Mouse (Mus musculus) limb, embryonic 14.5 days (tissue): ENCODE measurements around the gene Cbfa2t3. TPM values are rescaled to one million over a fixed set of nuclear protein-coding genes. Genes with fewer than 3 reads are reported as not detected.

Source experiments
- ATAC-seq: fragments of 200-750 bp; cut with Nextera tagmentation; 2 replicates; pipeline ENCODE4 v1.8.0; 2017; ENCODE audit warnings: low read depth, moderate number of reproducible peaks, moderate TSS enrichment; ENCODE audit not compliant: low FRiP score
- DNase-seq: peaks from one replicate; pipeline ENCODE4 v3.0.0-alpha.2; 2015; ENCODE audit warnings: low spot score
- H3K27ac ChIP-seq: fragments of 300-500 bp; sonication (generic); replicated peaks from 2 replicates; pipeline ENCODE4 v1.5.1; 2014; ENCODE audit warnings: low read depth, mild to moderate bottlenecking, low read length, moderate library complexity, mixed read lengths
- H3K27me3 ChIP-seq: fragments of 300-500 bp; sonication (generic); 2 replicates; pipeline ENCODE4 v1.6.1; 2014; ENCODE audit warnings: low read length, mixed read lengths; ENCODE audit not compliant: control insufficient read depth, insufficient read depth
- H3K36me3 ChIP-seq: fragments of 300-500 bp; sonication (generic); 2 replicates; pipeline ENCODE4 v1.6.1; 2014; ENCODE audit warnings: mild to moderate bottlenecking, low read length, moderate library complexity, mixed read lengths; ENCODE audit not compliant: control insufficient read depth, insufficient read depth
- H3K4me1 ChIP-seq: fragments of 300-500 bp; sonication (generic); 2 replicates; pipeline ENCODE4 v1.6.1; 2014; ENCODE audit warnings: antibody characterized with exemption, low read length, mixed read lengths; ENCODE audit not compliant: control insufficient read depth, insufficient read depth
- H3K4me2 ChIP-seq: fragments of 300-500 bp; sonication (generic); replicated peaks from 2 replicates; pipeline ENCODE4 v1.6.1; 2014; ENCODE audit warnings: low read depth, mild to moderate bottlenecking, low read length, moderate library complexity; ENCODE audit not compliant: severe bottlenecking
- H3K4me3 ChIP-seq: fragments of 300-500 bp; sonication (generic); replicated peaks from 2 replicates; pipeline ENCODE4 v1.5.1; 2014; ENCODE audit warnings: low read length
- H3K9ac ChIP-seq: fragments of 300-500 bp; sonication (generic); 2 replicates; pipeline ENCODE4 v1.6.1; 2014; ENCODE audit warnings: mild to moderate bottlenecking, low read depth, low read length, moderate library complexity; ENCODE audit not compliant: severe bottlenecking
- H3K9me3 ChIP-seq: fragments of 300-500 bp; sonication (generic); 2 replicates; pipeline ENCODE4 v1.6.1; 2016; ENCODE audit warnings: low read length; ENCODE audit not compliant: control insufficient read depth
- POLR2A ChIP-seq: fragments of 200-500 bp; IDR thresholded peaks from 2 replicates; pipeline ENCODE4 v1.8.0; 2012; ENCODE audit warnings: inconsistent platforms, mild to moderate bottlenecking, moderate library complexity, borderline replicate concordance; ENCODE audit not compliant: insufficient read depth, insufficient read length; ENCODE audit errors: extremely low read depth
- WGBS: fragments of 180-500 bp; shearing (Covaris S2); extraction: QIAGEN DNeasy Blood & Tissue Kit; methylation state at CpG from one replicate; pipeline ENCODE4 v1.1.7; 2014; 5-methylcytosine and 5-hydroxymethylcytosine counted together
- polyA plus RNA-seq, 2 experiments: library from polyadenylated mRNA; depleted of rRNA in 1 of 2; stranded (reverse) in 1 of 2; unstranded in 1 of 2; fragments of >200 nt; fragmentation: Nextera tagmentation in 1 of 2; extraction: Ambion mirVana in 1 of 2; gene quantifications; 2 replicates each; pipeline versions ENCODE4 v1.2.1 to v1.2.3; 2012 to 2014

Cbfa2t3 gene
- polyA plus RNA-seq, 2 experiments: 6.0 to 7.2 TPM

DNA sequence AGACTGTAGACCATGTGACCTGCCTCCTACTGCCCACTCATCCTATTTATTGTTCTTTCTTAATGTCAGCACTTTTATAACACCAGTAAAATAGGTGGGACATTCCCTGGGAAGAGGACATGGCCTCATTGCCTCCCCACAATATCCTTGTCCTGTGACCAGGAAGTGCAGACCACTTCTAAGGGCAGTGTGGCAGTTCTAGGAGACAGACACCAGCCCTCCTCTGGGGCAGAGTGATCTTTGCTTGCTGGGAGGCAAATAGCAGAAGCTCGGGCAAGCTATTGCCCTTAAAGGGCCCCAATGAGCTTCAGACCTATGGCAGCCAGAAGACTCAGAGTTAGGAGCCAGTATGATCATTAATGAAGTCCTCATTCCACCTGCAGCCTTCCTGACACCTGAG is 94.3 kb downstream of the Cbfa2t3 start:
- no peaks in the 10 kb centered on the region for H3K36me3 ChIP-seq
- no peak for TF ChIP-seq POLR2A
- no peak overlapping the region for H3K4me2 ChIP-seq
- H3K9me3 ChIP-seq: no peaks in the 10 kb centered on the region
- WGBS: 31% methylated on average over 1 of the region's 1 CpGs
- no peak for DNase-seq
- no peaks in the 10 kb centered on the region for H3K27me3 ChIP-seq
- H3K9ac ChIP-seq: no peak overlapping the region
- H3K27ac ChIP-seq: no peak overlapping the region
- H3K4me3 ChIP-seq: no peak overlapping the region
- no peaks in the 10 kb centered on the region for H3K4me1 ChIP-seq
- no peak for ATAC-seq

DNA sequence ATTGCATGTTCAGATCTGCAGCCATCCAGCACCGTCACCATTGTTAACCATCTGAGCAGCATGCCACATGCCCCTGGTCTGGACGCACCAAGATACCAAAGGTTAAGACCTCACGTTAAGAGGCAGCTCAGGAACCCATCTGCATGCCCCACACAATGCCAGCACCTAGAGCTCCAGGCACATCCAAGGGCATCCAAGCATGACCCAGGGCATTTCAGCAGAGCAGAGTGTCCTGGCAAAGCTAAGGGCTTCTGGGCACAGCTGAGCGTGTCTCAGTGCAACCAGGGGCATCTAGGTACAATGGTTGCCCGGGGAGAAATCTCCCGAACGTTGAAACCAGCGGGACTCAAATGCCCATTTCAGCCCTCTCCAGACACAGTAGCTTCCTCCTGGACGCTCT is 98.2 kb downstream of the Cbfa2t3 start:
- WGBS: 87% methylated on average over 9 of the region's 9 CpGs
- no peak for TF ChIP-seq POLR2A
- H3K9me3 ChIP-seq: no peaks in the 10 kb centered on the region
- no peak overlapping the region for H3K27ac ChIP-seq
- H3K4me1 ChIP-seq: no peaks in the 10 kb centered on the region
- no peak overlapping the region for H3K4me2 ChIP-seq
- H3K9ac ChIP-seq: no peak overlapping the region
- no peaks in the 10 kb centered on the region; the same call in 1 of the 2 replicates for H3K36me3 ChIP-seq
- DNase-seq: no peak
- no peak overlapping the region for H3K4me3 ChIP-seq
- ATAC-seq: no peak
- H3K27me3 ChIP-seq: no peaks in the 10 kb centered on the region

DNA sequence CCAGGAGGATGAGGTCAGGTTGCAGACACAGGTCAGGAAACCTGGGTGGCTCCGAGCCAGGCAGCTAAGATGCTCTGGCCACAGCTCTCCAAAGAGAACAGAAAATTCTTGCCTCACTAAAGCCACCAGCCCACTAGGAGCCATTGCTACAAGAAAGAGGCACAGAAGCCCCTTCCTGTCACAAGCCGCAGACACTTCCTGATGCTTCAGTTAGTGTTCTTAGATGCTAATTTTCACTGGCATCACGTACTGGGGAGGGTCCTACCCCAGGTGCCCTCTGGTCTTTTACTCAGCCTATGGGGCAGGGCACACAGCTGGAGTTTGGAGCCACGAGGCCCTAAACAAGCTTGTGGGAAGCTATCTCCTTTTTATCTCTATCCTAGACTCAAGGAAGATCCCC is 102.9 kb downstream of the Cbfa2t3 start:
- 53% methylated on average over 4 of the region's 4 CpGs for WGBS

DNA sequence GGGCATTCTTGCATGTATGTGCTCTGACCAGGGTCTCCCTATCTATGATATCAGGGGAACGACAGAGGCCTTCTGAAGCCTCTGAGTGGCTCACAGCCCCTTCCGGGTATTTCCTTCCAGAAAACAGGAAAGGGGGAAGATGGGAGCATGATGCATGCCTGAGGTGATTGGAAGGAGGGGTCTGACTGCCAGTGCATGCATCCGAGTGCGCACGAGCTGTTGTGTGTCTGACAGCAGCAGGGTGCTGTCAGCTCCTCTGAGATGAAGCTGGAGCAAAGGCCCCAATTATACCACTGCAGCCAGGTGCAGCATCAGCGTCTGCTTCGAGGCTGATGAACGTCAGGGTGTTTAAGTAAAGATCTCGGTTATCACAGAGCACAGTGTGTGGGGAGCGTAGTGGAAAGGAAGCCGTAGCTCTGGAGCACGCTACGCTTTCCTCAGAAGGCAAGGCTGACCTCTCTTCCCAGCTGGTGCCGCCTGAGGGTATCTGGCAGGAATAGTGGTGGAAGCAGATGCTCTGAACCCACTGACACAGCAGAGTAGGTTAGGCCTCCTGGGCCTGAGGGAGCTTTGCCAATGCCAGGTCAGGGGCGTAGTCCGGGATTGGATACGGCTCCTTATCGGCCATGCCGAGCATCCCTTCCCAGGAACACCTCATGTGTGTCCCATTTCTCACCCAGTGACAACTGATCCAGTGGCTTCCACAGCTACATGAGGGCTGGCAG is 105.0 kb downstream of the Cbfa2t3 start:
- H3K9me3 ChIP-seq: no peaks in the 10 kb centered on the region
- ATAC-seq (no peak), DNase-seq (no peak)
- H3K4me3 ChIP-seq: no peak overlapping the region
- H3K36me3 ChIP-seq: peaks cover 4% of the 10 kb centered on the region; the same call in 1 of the 2 replicates
- WGBS: 74% methylated on average over 19 of the region's 19 CpGs
- no peak overlapping the region for H3K27ac ChIP-seq
- no peaks in the 10 kb centered on the region for H3K27me3 ChIP-seq
- H3K4me1 ChIP-seq: no peaks in the 10 kb centered on the region
- peak overlapping the region; percentile 16; the same call in 1 of the 2 replicates for H3K9ac ChIP-seq
- no peak overlapping the region for H3K4me2 ChIP-seq
- no peak for TF ChIP-seq POLR2A

More for the DNA sequence above, 102.9 kb downstream of the Cbfa2t3 start:
- Histone ChIP-seq H3K27me3 (no peaks in the 10 kb centered on the region), H3K9ac (no peak overlapping the region), H3K27ac (no peak overlapping the region), H3K4me1 (no peaks in the 10 kb centered on the region), H3K4me3 (no peak overlapping the region), H3K36me3 (peaks cover 4% of the 10 kb centered on the region; the same call in 1 of the 2 replicates), H3K9me3 (no peaks in the 10 kb centered on the region), H3K4me2 (no peak overlapping the region)
- ATAC-seq: no peak
- no peak for DNase-seq
- no peak for TF ChIP-seq POLR2A

DNA sequence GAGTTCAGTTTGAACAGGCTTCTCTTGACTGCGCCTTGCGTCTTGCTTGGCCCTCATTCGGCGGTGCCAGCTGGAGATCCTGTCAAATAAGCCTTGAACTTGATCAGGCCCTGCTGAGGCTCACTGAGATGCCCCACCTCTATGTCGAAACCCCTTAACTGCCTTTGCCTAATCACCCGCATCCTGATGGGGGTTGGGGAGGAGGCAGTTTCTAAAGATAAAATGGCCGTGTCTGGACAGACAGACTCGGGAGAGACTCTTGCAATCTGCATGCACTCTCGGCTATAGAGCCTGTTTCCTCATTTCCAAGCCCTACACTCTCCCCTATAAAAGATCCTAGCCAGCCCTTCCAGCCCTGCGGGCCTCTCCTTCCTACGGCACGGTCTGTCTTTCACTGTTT is 105.7 kb downstream of the Cbfa2t3 start:
- H3K27me3 ChIP-seq: no peaks in the 10 kb centered on the region
- DNase-seq (no peak), ATAC-seq (no peak)
- 50% methylated on average over 12 of the region's 12 CpGs for WGBS
- no peak overlapping the region for H3K27ac ChIP-seq
- H3K9ac ChIP-seq: peak overlapping the region; percentile 16; the same call in 1 of the 2 replicates
- H3K4me2 ChIP-seq: no peak overlapping the region
- TF ChIP-seq POLR2A: no peak
- no peak overlapping the region for H3K4me3 ChIP-seq
- no peaks in the 10 kb centered on the region for H3K9me3 ChIP-seq
- H3K4me1 ChIP-seq: no peaks in the 10 kb centered on the region
- H3K36me3 ChIP-seq: peaks cover 4% of the 10 kb centered on the region; the same call in 1 of the 2 replicates
